Mouse (Mus musculus): ENCODE measurements at regions not wholly inside any gene's neighbourhood (a gene's known extent, or its start where the extent isn't known, plus 50 kb on each side); places are given as distances from the start of the nearest gene placed in this dataset.

- TF ChIP-seq CTCF (IDR thresholded peaks at IDR 0.05; ENCODE audit: low read depth): no peak
- no peak for TF ChIP-seq EP300 (IDR thresholded peaks at IDR 0.05; ENCODE audit: low read depth)
Observed at GRCm38 (mm10) chr3:54461366-54461765, 100.5 kb downstream of the Postn start.

Data from liver, embryonic 14.5 days (tissue).